Mouse (Mus musculus) heart, embryonic 16.5 days (tissue): ENCODE results near the gene Kcne2. TPM values are rescaled to one million over a fixed set of nuclear protein-coding genes. Genes with fewer than 3 reads are reported as not detected.

ENCODE experiments used
- ATAC-seq: fragments of 200-750 bp; cut with Nextera tagmentation; replicated peaks from 2 replicates; pipeline ENCODE4 v1.8.0; 2017; ENCODE audit warnings: moderate number of reproducible peaks; ENCODE audit not compliant: insufficient read depth, low FRiP score; ENCODE audit errors: extremely low read depth
- H3K27ac ChIP-seq: fragments of 300-500 bp; sonication (generic); 2 replicates; pipeline ENCODE4 v1.5.1; 2014; ENCODE audit warnings: mild to moderate bottlenecking, low read length, control low read depth, moderate library complexity
- H3K27me3 ChIP-seq: fragments of 300-500 bp; sonication (generic); 2 replicates; pipeline ENCODE4 v1.6.1; 2014; ENCODE audit warnings: low read length, mixed read lengths; ENCODE audit not compliant: control insufficient read depth, insufficient read depth
- H3K36me3 ChIP-seq: fragments of 300-500 bp; sonication (generic); 2 replicates; pipeline ENCODE4 v1.6.1; 2014; ENCODE audit not compliant: control insufficient read depth, insufficient read depth
- H3K4me1 ChIP-seq: fragments of 300-500 bp; sonication (generic); 2 replicates; pipeline ENCODE4 v1.6.1; 2014; ENCODE audit warnings: low read length, mixed read lengths; ENCODE audit not compliant: control insufficient read depth, insufficient read depth
- H3K4me2 ChIP-seq: fragments of 300-500 bp; sonication (generic); 2 replicates; pipeline ENCODE4 v1.6.1; 2014; ENCODE audit warnings: low read depth, mild to moderate bottlenecking, control low read depth, low read length
- H3K4me3 ChIP-seq: fragments of 300-500 bp; sonication (generic); 2 replicates; pipeline ENCODE4 v1.5.1; 2014; ENCODE audit warnings: mild to moderate bottlenecking, control low read depth, low read length
- H3K9ac ChIP-seq: fragments of 300-500 bp; sonication (generic); 2 replicates; pipeline ENCODE4 v1.6.1; 2014; ENCODE audit warnings: low read length, control low read depth
- H3K9me3 ChIP-seq: fragments of 300-500 bp; sonication (generic); replicated peaks from 2 replicates; pipeline ENCODE4 v1.6.1; 2016; ENCODE audit warnings: low read length; ENCODE audit not compliant: control insufficient read depth
- WGBS: fragments of 180-500 bp; shearing (Covaris S2); extraction: QIAGEN DNeasy Blood & Tissue Kit; methylation state at CpG from one replicate; pipeline ENCODE4 v1.1.7; 2014; 5-methylcytosine and 5-hydroxymethylcytosine counted together
- polyA plus RNA-seq: library from polyadenylated mRNA; unstranded; fragments of >200 nt; fragmentation: Nextera tagmentation; extraction: Ambion mirVana; gene quantifications from 2 replicates; pipeline ENCODE4 v1.2.1, GENCODE M21; 2015

The Kcne2 gene
- 1.1 and 1.3 TPM in 2 replicates for polyA plus RNA-seq

- Histone ChIP-seq H3K27ac (no peak within 1 kb of the TSS), H3K4me2 (no peak within 1 kb of the TSS), H3K4me3 (no peak within 1 kb of the TSS), H3K9ac (no peak within 1 kb of the TSS), H3K36me3 (no peaks in the 10 kb centered on the region), H3K4me1 (peaks cover 8% of the 10 kb centered on the region; the same call in 1 of the 2 replicates), H3K9me3 (no peaks in the 10 kb centered on the region), H3K27me3 (no peaks in the 10 kb centered on the region; the same call in 1 of the 2 replicates)
- WGBS = 57% methylated on average over 10 of the region's 10 CpGs
- no peak for ATAC-seq
Observed at GRCm38 (mm10) chr16:92292101-92292500, at the start of gene Kcne2. Gene Kcne2, plus strand, starts transcription at chr16:92292389.

DNA sequence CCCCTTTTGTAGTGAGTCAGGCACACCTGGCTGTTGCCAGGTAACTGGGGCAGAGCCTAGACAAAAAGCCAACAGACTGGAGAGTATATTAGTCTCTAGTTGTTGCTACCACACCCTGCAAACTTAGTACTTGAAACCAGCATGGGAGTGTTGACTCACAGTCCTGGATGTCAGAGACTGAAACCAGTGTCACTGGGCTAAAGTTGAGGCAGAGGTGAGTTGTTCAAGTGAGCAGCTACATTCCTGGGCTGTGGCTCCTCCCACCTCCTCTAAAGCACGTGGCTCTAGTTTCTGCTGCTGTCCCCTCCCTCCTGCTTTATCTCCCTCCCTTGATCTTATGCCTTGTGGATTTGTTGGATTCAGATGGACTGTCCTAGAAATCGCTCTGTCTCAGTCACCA is 46.3 kb upstream of the Kcne2 start:
- H3K9ac ChIP-seq = no peak overlapping the region
- H3K4me3 ChIP-seq = no peak overlapping the region
- 31% methylated on average over 2 of the region's 2 CpGs for WGBS
- H3K27me3 ChIP-seq = no peaks in the 10 kb centered on the region
- ATAC-seq = no peak
- peaks cover 3% of the 10 kb centered on the region; the same call in 1 of the 2 replicates for H3K4me1 ChIP-seq
- H3K27ac ChIP-seq = no peak overlapping the region
- no peak overlapping the region for H3K4me2 ChIP-seq
- no peaks in the 10 kb centered on the region for H3K9me3 ChIP-seq
- no peaks in the 10 kb centered on the region for H3K36me3 ChIP-seq

DNA sequence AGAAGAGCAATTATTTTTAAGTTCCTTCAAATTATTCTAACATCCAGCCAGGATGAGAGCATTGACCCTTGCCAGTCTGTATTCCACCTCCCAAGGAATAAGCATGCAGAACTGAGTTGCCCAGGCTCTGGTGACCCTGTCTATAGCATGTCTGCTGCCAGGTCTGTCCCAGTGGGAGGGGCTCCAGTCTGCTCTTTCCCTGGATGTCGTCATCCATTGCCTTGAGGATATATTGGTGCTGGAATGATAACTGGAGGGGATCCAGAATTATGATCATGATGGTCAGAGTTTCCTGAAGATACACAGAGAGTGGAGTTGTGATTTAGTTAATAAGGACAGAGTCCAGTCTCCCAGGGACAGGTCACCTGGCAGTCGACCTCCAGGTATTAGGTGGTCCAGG is 45.2 kb upstream of the Kcne2 start:
- no peak for ATAC-seq
- H3K36me3 ChIP-seq = no peaks in the 10 kb centered on the region
- WGBS = 53% methylated on average over 2 of the region's 2 CpGs
- no peak overlapping the region for H3K4me3 ChIP-seq
- H3K4me1 ChIP-seq = peaks cover 3% of the 10 kb centered on the region; the same call in 1 of the 2 replicates
- H3K27ac ChIP-seq = no peak overlapping the region
- H3K4me2 ChIP-seq = no peak overlapping the region
- H3K9me3 ChIP-seq = no peaks in the 10 kb centered on the region
- no peak overlapping the region for H3K9ac ChIP-seq
- no peaks in the 10 kb centered on the region for H3K27me3 ChIP-seq

DNA sequence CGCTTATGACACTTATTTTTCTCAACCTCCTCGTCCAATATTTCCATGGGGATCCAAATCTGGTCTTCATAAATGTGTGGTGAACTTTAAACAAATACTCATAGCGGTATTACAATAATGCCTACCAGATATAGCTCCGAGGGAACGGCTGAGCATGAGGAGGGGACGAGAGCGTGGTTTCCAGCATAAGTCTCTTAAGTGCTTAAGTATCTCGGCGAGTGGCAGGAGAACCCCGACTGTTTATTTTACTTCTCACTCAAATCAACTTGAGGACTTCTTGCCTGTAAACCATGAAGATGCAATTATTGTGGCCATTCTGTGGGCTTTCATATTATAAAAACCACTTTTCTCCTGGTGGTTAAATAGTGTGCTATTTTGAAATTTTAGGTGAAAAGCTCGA is 44.5 kb upstream of the Kcne2 start:
- ATAC-seq = no peak
- WGBS = 41% methylated on average over 11 of the region's 11 CpGs
- H3K4me2 ChIP-seq = no peak overlapping the region

DNA sequence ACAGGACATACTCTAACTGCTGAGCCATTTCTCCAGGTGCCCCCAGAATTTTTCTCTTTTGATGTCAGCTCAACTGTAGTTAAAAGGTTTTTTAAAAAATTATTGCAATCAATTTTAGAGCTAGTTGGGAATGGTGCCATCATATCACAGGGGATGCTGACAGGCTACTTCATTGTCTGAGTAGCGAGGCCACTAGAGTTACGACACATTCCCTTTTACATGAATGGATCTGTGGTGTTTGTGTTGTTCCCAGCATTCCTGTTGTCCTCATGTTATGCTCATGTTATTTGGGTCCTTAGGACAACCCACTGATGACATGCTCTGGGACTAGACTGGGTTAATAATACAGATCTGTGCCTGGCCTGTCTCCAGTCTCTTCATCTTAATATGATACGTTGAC is 42.5 kb upstream of the Kcne2 start:
- H3K27ac ChIP-seq = no peak overlapping the region
- 59% methylated on average over 3 of the region's 3 CpGs for WGBS
- no peak overlapping the region for H3K4me2 ChIP-seq
- no peak overlapping the region for H3K9ac ChIP-seq
- H3K4me1 ChIP-seq = peaks cover 3% of the 10 kb centered on the region; the same call in 1 of the 2 replicates
- no peaks in the 10 kb centered on the region for H3K36me3 ChIP-seq
- ATAC-seq = no peak
- no peaks in the 10 kb centered on the region for H3K9me3 ChIP-seq
- no peaks in the 10 kb centered on the region for H3K27me3 ChIP-seq
- no peak overlapping the region for H3K4me3 ChIP-seq

More for the DNA sequence above, 44.5 kb upstream of the Kcne2 start:
- Histone ChIP-seq H3K4me3 (no peak overlapping the region), H3K27ac (no peak overlapping the region), H3K4me1 (peaks cover 3% of the 10 kb centered on the region; the same call in 1 of the 2 replicates), H3K9ac (no peak overlapping the region), H3K27me3 (no peaks in the 10 kb centered on the region), H3K36me3 (no peaks in the 10 kb centered on the region), H3K9me3 (no peaks in the 10 kb centered on the region)

GRCm38 (mm10) chr16:92250452-92250851 is 41.7 kb upstream of the Kcne2 start:
- no peak overlapping the region for H3K9ac ChIP-seq
- H3K4me3 ChIP-seq = no peak overlapping the region
- no peak overlapping the region for H3K4me2 ChIP-seq
- no peak for ATAC-seq
- H3K36me3 ChIP-seq = no peaks in the 10 kb centered on the region
- H3K4me1 ChIP-seq = peaks cover 3% of the 10 kb centered on the region; the same call in 1 of the 2 replicates
- 56% methylated on average over 5 of the region's 5 CpGs for WGBS
- H3K27me3 ChIP-seq = no peaks in the 10 kb centered on the region
- no peaks in the 10 kb centered on the region for H3K9me3 ChIP-seq
- no peak overlapping the region for H3K27ac ChIP-seq

- Histone ChIP-seq H3K27ac (no peak overlapping the region), H3K4me2 (no peak overlapping the region), H3K4me1 (no peaks in the 10 kb centered on the region), H3K9ac (no peak overlapping the region), H3K27me3 (no peaks in the 10 kb centered on the region), H3K9me3 (no peaks in the 10 kb centered on the region), H3K4me3 (no peak overlapping the region), H3K36me3 (no peaks in the 10 kb centered on the region)
- no peak for ATAC-seq
- 72% methylated on average over 3 of the region's 3 CpGs for WGBS
Observed at GRCm38 (mm10) chr16:92254316-92254715, 37.9 kb upstream of the Kcne2 start.

DNA sequence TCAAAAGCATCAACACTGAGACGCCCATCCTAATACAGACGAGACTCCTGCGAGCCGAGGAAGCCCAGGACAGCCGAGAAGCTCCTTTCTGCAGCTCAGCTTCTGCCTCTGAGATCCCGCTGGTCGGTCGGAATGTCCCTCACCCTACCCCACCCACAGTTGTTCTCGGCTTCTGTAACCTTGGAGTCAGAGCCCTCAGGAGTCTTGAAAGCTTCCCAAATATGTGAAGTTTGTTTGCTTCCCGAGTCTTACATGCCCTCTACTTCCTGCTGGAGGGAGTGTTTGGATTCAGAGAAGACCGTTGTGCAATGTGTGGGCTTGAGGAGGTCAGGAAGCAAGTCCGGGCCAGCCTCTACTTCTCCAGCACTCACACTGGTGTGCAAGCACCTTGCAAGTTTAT is 24.3 kb upstream of the Kcne2 start:
- Histone ChIP-seq H3K4me1 (no peaks in the 10 kb centered on the region), H3K4me2 (no peak overlapping the region), H3K4me3 (no peak overlapping the region), H3K9me3 (no peaks in the 10 kb centered on the region), H3K27ac (no peak overlapping the region), H3K9ac (no peak overlapping the region), H3K36me3 (no peaks in the 10 kb centered on the region), H3K27me3 (no peaks in the 10 kb centered on the region)
- 60% methylated on average over 12 of the region's 12 CpGs for WGBS
- ATAC-seq = no peak

DNA sequence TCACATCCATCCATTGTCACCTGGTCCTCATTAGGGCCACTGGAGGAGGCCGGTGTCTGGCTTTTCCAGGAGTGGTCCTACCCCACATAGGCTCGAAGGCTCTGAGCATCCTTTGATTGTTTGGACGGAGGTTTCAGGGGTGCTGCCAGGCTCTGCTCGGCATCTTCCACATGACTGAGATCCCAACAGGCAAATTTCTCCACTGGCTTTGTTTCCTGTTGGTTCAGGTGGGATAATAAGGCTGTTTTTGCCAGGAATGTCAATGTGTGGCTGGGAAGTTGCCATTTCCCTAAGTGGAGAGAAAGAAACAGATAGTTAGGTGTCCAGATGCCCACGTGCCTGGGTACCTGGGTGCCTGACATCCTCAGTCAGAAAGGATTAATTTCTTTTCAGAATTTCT is 17.7 kb upstream of the Kcne2 start:
- no peaks in the 10 kb centered on the region for H3K36me3 ChIP-seq
- 76% methylated on average over 5 of the region's 5 CpGs for WGBS

More for the DNA sequence above, 17.7 kb upstream of the Kcne2 start:
- no peaks in the 10 kb centered on the region for H3K4me1 ChIP-seq
- H3K9ac ChIP-seq = no peak overlapping the region
- no peak overlapping the region for H3K4me3 ChIP-seq
- H3K27ac ChIP-seq = no peak overlapping the region
- no peak overlapping the region for H3K4me2 ChIP-seq
- no peaks in the 10 kb centered on the region for H3K9me3 ChIP-seq
- no peak for ATAC-seq
- no peaks in the 10 kb centered on the region for H3K27me3 ChIP-seq
